Mouse (Mus musculus) left cerebral cortex, adult 2 months (tissue): Measurements from ENCODE around the gene Scnn1b. TPM values are rescaled to one million over a fixed set of nuclear protein-coding genes. Genes with fewer than 3 reads are reported as not detected.

Experiments used
- DNase-seq, 2 experiments: peaks; one replicate each; pipeline ENCODE4 v3.0.0; 2021 to 2022; ENCODE audit warnings: low spot score in 2 of 2, mixed read lengths in 1 of 2; ENCODE audit errors: extremely low spot score in 1 of 2
- H3K27ac ChIP-seq: fragments of 200-600 bp; 2 replicates; pipeline ENCODE4 v1.8.1; 2022
- H3K4me3 ChIP-seq: fragments of 200-600 bp; 2 replicates; pipeline ENCODE4 v1.8.1; 2022
- CTCF ChIP-seq: fragments of 200-600 bp; IDR thresholded peaks from 2 replicates; pipeline ENCODE4 v1.8.1; 2022; ENCODE audit warnings: antibody characterized with exemption, mild to moderate bottlenecking, moderate library complexity
- intact Hi-C: fragments of 180-260 bp; cut with DNase I; formaldehyde crosslinking; loops from one replicate; pipeline ENCODE4 v1.15.1; 2025
- total RNA-seq, 2 experiments: library from RNA; stranded (reverse); gene quantifications; 2 replicates each; pipeline ENCODE4 v1.2.3; 2021

Gene Scnn1b
- total RNA-seq, 2 experiments from 2014 or later: not detected

- Histone ChIP-seq H3K27ac (no peak overlapping the region), H3K4me3 (no peak overlapping the region)
- no peak for DNase-seq
- intact Hi-C loops: no loop called here
- TF ChIP-seq CTCF: no peak
Observed at GRCm38 (mm10) chr7:121873998-121874397, 9.2 kb downstream of the Scnn1b start.

GRCm38 (mm10) chr7:121874784-121875183, 9.9 kb downstream of the Scnn1b start:
- H3K4me3 ChIP-seq: no peak overlapping the region
- DNase-seq: no peak
- intact Hi-C loops: no loop called here
- TF ChIP-seq CTCF: no peak
- no peak overlapping the region for H3K27ac ChIP-seq

GRCm38 (mm10) chr7:121880246-121880645, 15.4 kb downstream of the Scnn1b start:
- intact Hi-C loops: no loop called here
- Histone ChIP-seq H3K27ac (no peak overlapping the region), H3K4me3 (no peak overlapping the region)
- TF ChIP-seq CTCF: no peak
- DNase-seq: no peak

- intact Hi-C loops: loop anchor here (2.0 kb wide), 1 partner anchor 48 kb away; no protein-coding TSS in a partner anchor
- no peak for TF ChIP-seq CTCF
- DNase-seq: peak; percentile 61 to 71
- Histone ChIP-seq H3K27ac (0 out of 2 replicates have a peak overlapping the region, but pooled peaks have one; percentile 42), H3K4me3 (no peak overlapping the region)
Observed at GRCm38 (mm10) chr7:121890636-121891360, 26.0 kb downstream of the Scnn1b start.

DNA sequence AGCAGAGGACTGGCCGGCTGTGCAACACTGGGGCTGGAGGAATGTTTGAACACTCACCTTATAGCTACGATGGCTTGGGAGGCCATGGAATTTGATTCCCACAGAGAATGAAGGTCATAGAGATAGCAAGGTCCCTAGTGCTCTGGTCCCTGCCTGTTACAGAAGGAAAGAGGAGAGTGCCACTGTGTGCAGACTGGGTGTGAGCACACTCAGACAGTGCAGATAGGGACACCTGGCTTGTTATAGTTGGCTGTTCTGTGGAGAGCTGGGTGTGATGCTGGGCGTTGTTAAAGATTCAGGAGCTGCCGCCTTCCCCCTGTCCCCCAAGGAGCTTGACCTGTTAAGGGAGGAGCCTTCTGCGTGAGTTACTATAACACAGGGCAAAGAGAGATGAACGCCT, 31.9 kb downstream of the Scnn1b start:
- no peak for DNase-seq
- no peak for TF ChIP-seq CTCF
- Histone ChIP-seq H3K27ac (no peak overlapping the region), H3K4me3 (no peak overlapping the region)
- intact Hi-C loops: no loop called here

DNA sequence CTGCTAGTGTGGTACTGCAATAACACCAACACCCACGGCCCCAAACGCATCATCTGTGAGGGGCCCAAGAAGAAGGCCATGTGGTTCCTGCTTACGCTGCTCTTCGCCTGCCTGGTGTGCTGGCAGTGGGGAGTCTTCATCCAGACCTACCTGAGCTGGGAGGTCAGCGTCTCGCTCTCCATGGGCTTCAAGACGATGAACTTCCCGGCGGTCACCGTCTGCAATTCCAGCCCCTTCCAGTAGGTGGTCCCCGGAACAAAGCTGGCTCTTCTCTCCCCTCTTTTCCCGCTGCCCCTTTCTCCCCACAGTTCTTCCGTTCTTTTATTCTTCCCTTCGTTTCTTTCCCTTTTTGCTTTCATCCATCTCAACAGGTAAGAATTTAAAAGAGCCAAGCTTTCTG, 34.5 kb downstream of the Scnn1b start:
- Histone ChIP-seq H3K4me3 (no peak overlapping the region), H3K27ac (no peak overlapping the region)
- peak; percentile 67 for TF ChIP-seq CTCF
- DNase-seq: peak in 1 of 2 experiments; percentile 34
- intact Hi-C loops: no loop called here

GRCm38 (mm10) chr7:121899940-121900339, 35.1 kb downstream of the Scnn1b start:
- no peak for TF ChIP-seq CTCF
- H3K4me3 ChIP-seq: no peak overlapping the region
- intact Hi-C loops: no loop called here
- H3K27ac ChIP-seq: no peak overlapping the region
- DNase-seq: no peak

- intact Hi-C loops: no loop called here
- no peak for TF ChIP-seq CTCF
- Histone ChIP-seq H3K27ac (no peak overlapping the region), H3K4me3 (no peak overlapping the region)
- no peak for DNase-seq
Observed at GRCm38 (mm10) chr7:121902757-121903411, 38.0 kb downstream of the Scnn1b start.

- TF ChIP-seq CTCF: no peak
- DNase-seq: no peak
- Histone ChIP-seq H3K4me3 (no peak overlapping the region), H3K27ac (no peak overlapping the region)
- intact Hi-C loops: no loop called here
Observed at GRCm38 (mm10) chr7:121906879-121907278, 42.0 kb downstream of the Scnn1b start.

DNA sequence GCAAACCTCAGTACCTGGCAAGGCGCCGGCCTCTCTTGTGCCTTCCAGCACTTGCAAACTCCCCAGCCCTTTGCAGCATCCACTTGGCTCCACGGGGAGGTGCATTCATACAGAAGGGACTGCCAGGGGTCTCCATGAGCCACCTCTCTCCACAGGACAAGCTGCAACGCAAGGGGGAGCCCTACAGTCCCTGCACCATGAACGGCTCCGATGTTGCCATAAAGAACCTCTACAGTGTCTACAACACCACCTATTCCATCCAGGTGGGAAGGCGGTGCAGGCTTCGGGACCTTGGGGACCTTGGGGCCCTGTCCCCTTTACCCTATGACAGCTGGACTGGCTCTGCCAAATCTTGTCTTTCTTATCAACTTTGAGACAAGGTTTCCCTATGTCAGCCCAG, 47.4 kb downstream of the Scnn1b start:
- DNase-seq: no peak
- TF ChIP-seq CTCF: no peak
- H3K4me3 ChIP-seq: no peak overlapping the region
- no peak overlapping the region for H3K27ac ChIP-seq
- intact Hi-C loops: no loop called here

- intact Hi-C loops: no loop called here
- Histone ChIP-seq H3K4me3 (no peak overlapping the region), H3K27ac (no peak overlapping the region)
- no peak for DNase-seq
- no peak for TF ChIP-seq CTCF
Observed at GRCm38 (mm10) chr7:121913944-121914343, 49.1 kb downstream of the Scnn1b start.

DNA sequence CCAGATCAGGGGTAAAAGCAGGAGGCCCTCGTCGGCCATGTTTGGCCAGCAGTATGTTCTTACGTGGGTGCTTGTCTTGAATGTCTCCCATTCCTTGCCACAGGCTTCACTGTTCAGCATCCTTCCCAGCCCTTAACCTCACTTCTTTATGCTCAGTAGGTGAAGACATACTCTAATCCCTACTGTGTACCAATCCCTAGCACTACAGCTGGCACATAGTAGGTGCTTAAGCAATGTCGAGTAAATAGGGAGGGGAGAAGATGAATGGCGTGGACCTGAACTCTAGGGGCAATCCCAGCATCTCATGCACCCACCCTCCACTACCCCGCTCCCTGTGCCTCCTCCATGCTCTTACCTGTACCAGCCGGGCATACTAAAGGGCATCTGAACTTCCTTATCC, 59.5 kb downstream of the Scnn1b start:
- DNase-seq: no peak
- H3K4me3 ChIP-seq: no peak overlapping the region
- H3K27ac ChIP-seq: no peak overlapping the region
- intact Hi-C loops: no loop called here
- TF ChIP-seq CTCF: no peak

DNA sequence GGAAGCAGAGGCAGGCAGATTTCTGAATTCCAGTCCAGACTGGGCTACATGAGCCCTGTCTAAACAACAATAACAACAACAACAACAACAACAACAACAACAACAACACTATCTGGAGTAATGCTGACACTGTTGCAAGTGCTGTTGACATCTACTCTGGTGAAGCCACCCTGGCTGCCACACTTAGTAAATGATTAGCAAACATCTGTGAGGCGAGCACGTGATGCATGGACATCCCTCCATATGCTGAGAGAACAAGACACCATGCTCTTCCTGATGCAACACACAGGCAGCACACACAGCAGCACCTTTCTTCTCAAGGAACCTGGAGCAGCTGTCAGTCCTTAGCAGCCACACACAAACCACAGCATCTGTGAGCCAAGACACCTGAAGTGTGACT, 63.0 kb downstream of the Scnn1b start:
- Histone ChIP-seq H3K4me3 (no peak overlapping the region), H3K27ac (no peak overlapping the region)
- no peak for TF ChIP-seq CTCF
- no peak for DNase-seq
- intact Hi-C loops: no loop called here
